Mouse (Mus musculus): ENCODE data around the gene Crat. TPM values are rescaled to one million over a fixed set of nuclear protein-coding genes. Genes with fewer than 3 reads are reported as not detected.
A peak's percentile ranks its signal among the peaks of the same experiment; 100 is the strongest.

Gene Crat
- polyA plus RNA-seq, 1 experiment from 2014 or later: 22.6 TPM

DNA sequence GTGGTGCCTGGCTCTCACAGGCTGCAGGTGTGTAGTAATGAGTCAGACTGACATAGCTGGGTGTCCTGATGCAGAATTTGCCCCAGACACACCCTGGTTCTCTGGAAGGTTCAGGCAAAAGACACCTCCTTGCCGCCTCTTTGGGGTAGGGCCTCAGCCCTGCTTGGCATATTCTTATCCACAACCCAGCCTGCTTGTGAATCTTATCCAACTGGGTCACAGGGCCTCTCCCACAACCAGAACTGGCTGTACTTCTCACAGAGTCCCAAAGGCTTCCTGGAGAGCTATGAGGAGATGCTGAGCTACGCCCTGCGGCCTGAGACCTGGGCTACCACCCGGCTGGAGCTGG, 34.3 kb downstream of the Crat start:
- no peak for ATAC-seq (ENCODE audit: low FRiP score, low read depth)
- WGBS: 95% methylated on average over 4 of the region's 4 CpGs
- Histone ChIP-seq H3K27ac (replicated peaks) (no peak overlapping the region), H3K4me1 (no peaks in the 10 kb centered on the region), H3K9ac (replicated peaks) (no peak overlapping the region), H3K4me3 (no peak overlapping the region), H3K27me3 (no peaks in the 10 kb centered on the region), H3K4me2 (replicated peaks) (no peak overlapping the region), H3K36me3 (peaks cover 97% of the 10 kb centered on the region), H3K9me3 (no peaks in the 10 kb centered on the region)

DNA sequence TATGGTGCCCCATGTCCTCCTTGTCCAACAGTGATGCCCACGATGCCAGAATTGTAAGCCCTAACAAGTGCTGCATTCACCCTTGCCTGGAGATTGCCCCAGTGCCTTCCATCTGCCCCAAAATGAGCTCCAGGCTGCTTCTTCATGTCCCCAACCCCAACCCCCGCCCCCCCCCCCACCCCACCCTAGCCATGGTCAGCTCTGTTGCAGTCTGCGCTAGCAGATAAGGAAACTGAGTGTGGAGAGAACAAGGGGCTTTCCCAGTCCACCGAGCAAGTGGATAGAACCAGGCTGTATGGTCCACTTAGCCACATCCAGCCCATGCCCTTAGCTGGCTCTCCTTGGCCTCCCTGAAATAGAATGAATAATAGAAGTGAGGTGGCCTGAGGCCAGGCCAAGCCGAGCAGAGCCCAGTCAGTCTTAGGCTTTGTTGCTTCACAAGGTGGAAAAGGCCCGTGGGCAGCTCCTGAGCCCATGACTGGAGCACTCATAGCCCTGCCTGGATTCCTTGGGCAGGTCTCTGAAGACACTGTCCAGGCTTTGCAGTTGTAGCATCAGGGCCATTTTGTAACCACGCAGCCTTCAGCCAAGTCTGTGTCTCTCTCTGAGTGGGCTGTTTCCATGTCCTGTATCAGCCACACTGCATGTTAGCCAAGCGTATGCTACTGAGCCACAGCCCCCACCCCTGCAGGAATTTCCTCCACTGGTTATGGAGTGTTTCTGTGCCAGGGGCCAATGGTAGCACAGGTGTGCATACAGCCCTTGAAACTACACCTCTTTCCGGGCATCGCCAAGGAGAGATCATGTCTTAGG, 34.8 kb downstream of the Crat start:
- no peaks in the 10 kb centered on the region for H3K4me1 ChIP-seq
- no peak overlapping the region for H3K27ac ChIP-seq (replicated peaks)
- no peaks in the 10 kb centered on the region for H3K9me3 ChIP-seq
- H3K36me3 ChIP-seq: peaks cover 97% of the 10 kb centered on the region
- no peak overlapping the region for H3K4me2 ChIP-seq (replicated peaks)
- ATAC-seq (ENCODE audit: low FRiP score, low read depth): no peak
- no peaks in the 10 kb centered on the region for H3K27me3 ChIP-seq
- H3K9ac ChIP-seq (replicated peaks): no peak overlapping the region
- 90% methylated on average over 10 of the region's 10 CpGs for WGBS
- no peak overlapping the region for H3K4me3 ChIP-seq

DNA sequence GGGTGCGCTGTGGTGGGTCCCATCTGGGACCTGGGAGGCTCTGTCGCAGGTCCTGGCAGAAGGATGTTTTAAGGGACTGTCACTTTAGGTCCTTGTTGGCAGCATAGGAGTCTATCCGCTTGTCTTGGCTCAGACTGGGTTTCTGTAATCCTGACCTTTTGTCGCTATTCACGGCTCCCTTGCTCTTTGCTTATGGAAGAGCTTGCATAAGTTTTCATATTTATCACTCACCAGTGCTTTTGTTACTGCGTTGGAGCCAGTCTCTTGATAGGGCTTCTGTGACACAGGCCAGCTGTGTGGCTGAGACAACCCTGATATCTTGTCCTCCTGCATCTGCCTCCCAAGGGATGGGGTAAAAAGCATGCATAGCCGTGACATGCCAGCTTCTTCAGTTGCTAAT, 36.3 kb downstream of the Crat start:
- H3K27ac ChIP-seq (replicated peaks): no peak overlapping the region
- no peaks in the 10 kb centered on the region for H3K9me3 ChIP-seq
- H3K4me3 ChIP-seq: no peak overlapping the region
- no peak for ATAC-seq (ENCODE audit: low FRiP score, low read depth)
- no peak overlapping the region for H3K9ac ChIP-seq (replicated peaks)
- no peaks in the 10 kb centered on the region for H3K27me3 ChIP-seq
- peaks cover 90% of the 10 kb centered on the region for H3K36me3 ChIP-seq
- H3K4me2 ChIP-seq (replicated peaks): no peak overlapping the region
- H3K4me1 ChIP-seq: no peaks in the 10 kb centered on the region
- 91% methylated on average over 7 of the region's 7 CpGs for WGBS

DNA sequence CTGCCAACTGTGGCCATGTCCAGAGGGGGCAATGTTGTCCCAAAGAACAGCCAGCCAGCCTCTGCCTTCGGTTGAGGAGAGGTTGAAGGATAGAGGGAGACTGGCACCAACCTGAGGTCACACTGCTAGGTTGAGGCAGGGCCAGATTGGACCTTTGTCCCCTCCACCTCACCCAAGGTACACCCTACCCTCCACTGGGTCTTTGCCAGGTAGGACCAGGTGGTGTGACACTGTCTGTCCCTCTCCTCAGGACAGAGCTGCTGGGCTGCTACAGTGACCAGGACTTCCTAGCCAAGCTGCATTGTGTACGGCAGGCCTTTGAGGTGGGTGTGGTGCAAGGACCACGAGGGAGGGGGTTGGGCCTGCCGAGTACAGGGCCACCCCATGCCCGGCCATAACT, 37.9 kb downstream of the Crat start:
- H3K9ac ChIP-seq (replicated peaks): no peak overlapping the region
- H3K27ac ChIP-seq (replicated peaks): no peak overlapping the region
- H3K27me3 ChIP-seq: no peaks in the 10 kb centered on the region
- WGBS: 92% methylated on average over 5 of the region's 5 CpGs
- no peak for ATAC-seq (ENCODE audit: low FRiP score, low read depth)
- H3K4me2 ChIP-seq (replicated peaks): no peak overlapping the region
- peaks cover 90% of the 10 kb centered on the region for H3K36me3 ChIP-seq
- no peak overlapping the region for H3K4me3 ChIP-seq
- no peaks in the 10 kb centered on the region for H3K4me1 ChIP-seq
- no peaks in the 10 kb centered on the region for H3K9me3 ChIP-seq

DNA sequence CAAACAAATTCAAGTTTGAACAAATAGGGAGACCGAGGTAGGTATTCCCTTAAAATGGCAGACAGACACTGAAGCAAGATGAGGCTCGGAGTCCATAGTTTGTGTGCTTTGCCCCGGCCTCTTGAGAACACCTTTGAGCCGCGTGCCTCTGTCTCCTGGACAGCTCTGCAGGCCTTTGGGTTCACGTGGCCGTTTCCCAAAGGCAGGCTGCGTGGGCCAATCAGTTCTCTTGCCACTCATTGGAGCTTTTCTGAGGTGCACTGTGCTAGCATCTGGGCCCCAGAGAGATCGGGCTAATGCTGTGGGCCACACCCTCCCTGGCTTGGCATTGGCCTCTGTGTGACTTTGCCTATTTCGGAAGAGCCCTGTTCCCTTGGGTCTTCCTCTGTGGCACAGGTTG, 39.7 kb downstream of the Crat start:
- ATAC-seq (ENCODE audit: low FRiP score, low read depth): no peak
- no peak overlapping the region for H3K9ac ChIP-seq (replicated peaks)
- no peaks in the 10 kb centered on the region for H3K4me1 ChIP-seq
- H3K9me3 ChIP-seq: no peaks in the 10 kb centered on the region
- no peaks in the 10 kb centered on the region for H3K27me3 ChIP-seq
- peaks cover 90% of the 10 kb centered on the region for H3K36me3 ChIP-seq
- no peak overlapping the region for H3K4me3 ChIP-seq
- no peak overlapping the region for H3K4me2 ChIP-seq (replicated peaks)
- WGBS: 95% methylated on average over 10 of the region's 10 CpGs
- H3K27ac ChIP-seq (replicated peaks): no peak overlapping the region

DNA sequence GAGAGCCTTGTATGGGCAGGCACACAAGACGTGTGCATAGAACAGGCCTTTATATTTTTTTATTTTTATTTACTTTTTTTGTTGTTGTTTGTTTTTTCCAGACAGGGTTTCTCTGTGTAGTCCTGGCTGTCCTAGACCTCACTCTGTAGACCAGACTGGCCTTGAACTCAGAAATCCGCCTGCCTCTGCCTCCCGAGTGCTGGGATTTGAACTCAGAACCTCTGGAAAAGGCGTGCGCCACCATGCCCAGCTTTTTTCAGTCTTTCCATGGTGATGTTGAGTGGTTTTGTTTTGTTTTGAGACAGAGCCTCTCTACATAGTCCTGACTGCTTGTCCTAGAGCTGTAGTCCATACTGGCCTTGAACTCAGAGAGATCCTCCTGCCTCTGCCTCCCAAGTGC, 42.9 kb downstream of the Crat start:
- Histone ChIP-seq H3K4me2 (replicated peaks) (no peak overlapping the region), H3K9ac (replicated peaks) (no peak overlapping the region), H3K4me1 (no peaks in the 10 kb centered on the region), H3K27me3 (no peaks in the 10 kb centered on the region), H3K9me3 (no peaks in the 10 kb centered on the region), H3K4me3 (no peak overlapping the region), H3K36me3 (peaks cover 91% of the 10 kb centered on the region), H3K27ac (replicated peaks) (no peak overlapping the region)
- ATAC-seq (ENCODE audit: low FRiP score, low read depth): no peak
- 95% methylated on average over 5 of the region's 5 CpGs for WGBS

DNA sequence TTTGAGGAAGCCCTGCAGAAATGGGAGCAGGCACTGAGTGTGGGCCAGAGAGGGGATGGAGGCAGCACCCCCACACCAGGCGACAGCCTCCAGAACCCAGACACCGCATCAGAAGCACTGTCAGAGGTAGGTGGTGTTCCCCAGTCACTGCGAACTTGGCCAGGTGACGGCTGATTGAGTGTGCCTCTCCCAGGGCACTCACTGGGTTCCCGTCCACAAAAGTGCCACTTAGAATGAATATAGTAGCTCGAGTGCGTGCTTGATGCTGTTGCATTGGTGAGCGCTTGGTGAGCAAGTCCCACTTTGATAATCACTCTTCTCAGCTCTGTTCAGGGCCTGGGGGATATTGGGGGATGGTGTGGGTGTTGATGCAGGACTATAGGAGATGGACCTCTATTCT, 44.1 kb downstream of the Crat start:
- no peaks in the 10 kb centered on the region for H3K9me3 ChIP-seq
- H3K36me3 ChIP-seq: peaks cover 87% of the 10 kb centered on the region
- H3K4me3 ChIP-seq: no peak overlapping the region
- no peaks in the 10 kb centered on the region for H3K27me3 ChIP-seq
- WGBS: 98% methylated on average over 8 of the region's 8 CpGs
- no peak overlapping the region for H3K4me2 ChIP-seq (replicated peaks)
- H3K4me1 ChIP-seq: no peaks in the 10 kb centered on the region
- no peak overlapping the region for H3K9ac ChIP-seq (replicated peaks)
- no peak for ATAC-seq (ENCODE audit: low FRiP score, low read depth)
- H3K27ac ChIP-seq (replicated peaks): no peak overlapping the region

DNA sequence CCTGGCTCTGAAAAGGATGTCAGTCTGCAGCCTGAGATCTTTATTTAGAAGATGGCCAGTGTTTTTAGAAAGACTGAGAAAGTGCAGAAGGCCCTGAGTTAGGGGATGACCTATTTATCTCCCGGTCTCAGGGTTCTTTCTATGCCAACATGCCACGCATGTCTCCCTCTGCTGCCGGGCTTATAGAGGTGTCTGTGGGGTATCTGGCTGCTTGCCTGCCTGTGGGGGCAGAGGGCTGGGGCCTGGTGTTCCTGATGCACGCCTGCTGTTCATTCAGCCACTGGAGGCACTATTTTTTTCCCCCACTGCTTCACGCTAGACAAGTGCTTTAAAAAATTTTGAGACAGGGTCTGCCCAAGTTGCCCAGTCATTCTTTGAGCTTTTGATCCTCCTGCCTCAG, 49.4 kb downstream of the Crat start:
- no peaks in the 10 kb centered on the region for H3K27me3 ChIP-seq
- no peak overlapping the region for H3K4me2 ChIP-seq (replicated peaks)
- H3K27ac ChIP-seq (replicated peaks): no peak overlapping the region
- no peaks in the 10 kb centered on the region for H3K9me3 ChIP-seq
- WGBS: 80% methylated on average over 5 of the region's 5 CpGs
- peaks cover 41% of the 10 kb centered on the region for H3K36me3 ChIP-seq
- no peak overlapping the region for H3K9ac ChIP-seq (replicated peaks)
- H3K4me3 ChIP-seq: no peak overlapping the region
- peaks cover 14% of the 10 kb centered on the region for H3K4me1 ChIP-seq
- ATAC-seq (ENCODE audit: low FRiP score, low read depth): no peak

DNA sequence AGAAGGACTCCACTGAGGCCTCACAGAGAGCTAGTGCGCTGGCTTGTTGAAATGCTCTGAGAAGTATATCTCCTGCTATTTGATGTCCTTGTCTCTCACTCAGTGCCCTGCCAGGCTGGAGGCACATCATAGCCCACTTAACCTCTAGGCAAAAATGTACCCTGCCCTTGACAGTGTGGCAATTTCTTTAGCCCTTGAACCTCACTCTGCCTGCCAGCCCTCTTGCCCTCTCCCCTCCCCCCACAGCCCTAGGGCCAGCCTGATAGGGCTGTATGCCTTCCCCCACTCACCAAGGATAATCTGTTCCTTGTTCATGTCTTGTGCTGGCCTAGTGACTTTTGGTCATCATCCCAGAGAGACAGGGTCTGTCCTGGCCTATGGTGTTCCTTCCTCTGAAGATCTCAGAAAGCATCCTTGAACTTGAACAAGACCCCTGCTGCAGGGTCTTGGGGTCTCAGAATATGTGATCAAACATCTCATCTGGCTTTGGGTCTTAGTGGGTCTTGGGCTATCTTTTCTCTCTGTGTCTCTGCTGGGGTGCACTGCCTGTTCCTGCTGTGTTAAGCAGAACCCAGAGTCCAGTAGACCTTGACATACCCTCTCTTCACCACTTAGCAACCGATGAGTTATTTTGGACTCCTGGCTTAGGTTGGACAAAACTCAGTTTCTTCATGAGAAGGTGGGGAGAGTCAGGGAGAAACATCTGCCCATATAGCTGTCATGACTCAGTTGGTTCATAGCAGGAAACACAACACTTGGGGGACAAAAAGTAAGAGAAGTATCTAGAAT, 50.1 kb downstream of the Crat start:
- Histone ChIP-seq H3K4me3 (peak overlapping the region; percentile 83), H3K36me3 (peaks cover 34% of the 10 kb centered on the region), H3K9ac (replicated peaks) (peak overlapping the region; percentile 81), H3K9me3 (no peaks in the 10 kb centered on the region), H3K4me1 (peaks cover 14% of the 10 kb centered on the region), H3K27me3 (no peaks in the 10 kb centered on the region), H3K27ac (replicated peaks) (no peak overlapping the region), H3K4me2 (replicated peaks) (peak overlapping the region; percentile 94)
- no peak for ATAC-seq (ENCODE audit: low FRiP score, low read depth)
- WGBS: 88% methylated on average over 2 of the region's 2 CpGs

DNA sequence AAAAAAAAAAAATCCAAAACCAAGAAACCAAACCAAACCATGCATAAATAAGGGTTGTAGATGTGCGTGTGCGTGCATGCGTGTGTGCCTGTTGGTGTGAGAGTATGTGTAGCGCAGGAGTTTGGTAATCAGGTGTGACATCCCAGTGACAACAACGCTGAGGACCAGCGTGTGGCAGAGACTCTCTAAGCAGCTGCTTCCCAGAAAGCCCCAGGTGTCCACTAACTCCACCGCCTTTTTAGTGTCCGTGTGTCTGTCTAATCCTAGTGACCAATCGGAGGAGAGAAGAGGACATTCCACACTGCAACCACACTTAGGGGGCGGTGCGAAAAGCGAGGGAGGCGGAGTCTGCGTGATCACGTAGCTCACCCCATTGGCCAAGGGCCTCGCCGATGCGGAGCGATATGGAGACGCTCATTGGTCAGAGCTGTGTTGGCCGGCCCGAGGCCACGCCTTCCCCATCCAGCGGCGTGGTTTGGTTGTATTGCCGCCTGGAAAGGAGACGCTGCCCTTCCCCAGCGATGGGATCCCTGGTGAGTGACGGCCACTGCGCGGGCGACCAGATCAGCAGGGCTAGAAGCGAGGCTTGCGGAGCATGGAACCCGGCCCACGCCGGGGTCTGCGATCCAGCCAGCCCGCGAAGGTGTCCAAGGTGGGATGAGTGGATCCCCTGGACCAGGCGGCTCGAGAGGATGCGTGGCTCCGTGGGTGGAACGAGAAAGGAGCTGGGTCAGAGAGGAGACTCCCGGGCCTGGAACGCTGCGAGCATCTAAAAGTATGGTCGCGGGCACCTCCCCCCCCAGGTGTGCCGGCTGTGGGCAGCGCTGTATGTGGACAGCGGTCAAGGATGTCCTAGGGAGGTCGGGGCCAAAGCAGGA, 51.6 kb downstream of the Crat start, which contains the start of gene Miga2:
TSS of gene Miga2 (plus strand) at position 461 of the 878 bp plus-strand sequence.
- WGBS: under 1% methylated on average over 54 of the region's 54 CpGs
- H3K27ac ChIP-seq (replicated peaks): peak within 1 kb of the TSS; percentile 79
- peak; percentile 98 for ATAC-seq (ENCODE audit: low FRiP score, low read depth)
- H3K36me3 ChIP-seq: peaks cover 19% of the 10 kb centered on the region
- H3K4me2 ChIP-seq (replicated peaks): peak within 1 kb of the TSS; percentile 94
- H3K4me1 ChIP-seq: peaks cover 14% of the 10 kb centered on the region
- no peaks in the 10 kb centered on the region for H3K27me3 ChIP-seq
- peak within 1 kb of the TSS; percentile 83 for H3K4me3 ChIP-seq
- H3K9me3 ChIP-seq: no peaks in the 10 kb centered on the region
- H3K9ac ChIP-seq (replicated peaks): peak within 1 kb of the TSS; percentile 81

DNA sequence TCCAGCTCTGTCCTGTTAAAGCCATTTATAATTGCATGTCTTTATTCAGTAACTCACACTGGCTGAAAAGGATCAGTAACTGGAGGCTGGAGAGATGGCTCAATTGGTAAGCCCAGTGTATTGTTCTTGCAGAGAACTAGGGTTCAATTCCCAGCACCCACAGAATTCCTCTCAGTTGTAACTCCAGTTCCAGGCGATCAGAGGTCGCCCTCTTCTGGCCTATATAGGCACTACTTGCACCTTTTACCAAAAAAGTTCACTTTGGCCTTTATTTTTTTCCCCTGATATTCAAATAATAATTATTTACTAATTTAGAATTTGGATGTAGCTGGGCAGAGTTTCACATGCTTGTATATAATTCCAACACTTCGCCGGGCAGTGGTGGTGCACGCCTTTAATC, 52.7 kb downstream of the Crat start:
- no peak overlapping the region for H3K4me3 ChIP-seq
- peaks cover 8% of the 10 kb centered on the region for H3K36me3 ChIP-seq
- H3K27me3 ChIP-seq: no peaks in the 10 kb centered on the region
- no peak for ATAC-seq (ENCODE audit: low FRiP score, low read depth)
- 75% methylated on average over 5 of the region's 5 CpGs for WGBS
- no peaks in the 10 kb centered on the region for H3K9me3 ChIP-seq
- H3K27ac ChIP-seq (replicated peaks): no peak overlapping the region
- H3K4me1 ChIP-seq: peaks cover 24% of the 10 kb centered on the region
- H3K4me2 ChIP-seq (replicated peaks): no peak overlapping the region
- H3K9ac ChIP-seq (replicated peaks): no peak overlapping the region

DNA sequence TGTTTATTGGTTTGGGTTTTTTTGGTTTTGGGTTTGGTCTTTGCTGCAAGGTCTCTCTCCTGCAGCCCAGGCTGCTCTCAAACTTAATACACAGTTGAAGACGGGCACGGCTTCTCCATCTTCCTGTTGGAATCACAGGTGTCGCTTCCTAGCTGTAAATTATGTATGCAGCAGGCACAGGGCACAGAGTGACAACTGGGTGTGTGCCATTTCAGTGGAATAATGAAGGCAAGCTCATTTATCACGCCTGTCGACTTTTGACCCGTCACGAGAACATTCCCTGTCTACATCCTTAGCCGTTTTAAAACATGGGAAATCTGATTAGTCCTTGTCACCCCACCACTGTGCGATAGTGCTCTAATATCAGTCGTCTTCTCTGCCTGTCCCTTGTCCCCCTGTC, 55.0 kb downstream of the Crat start:
- 75% methylated on average over 10 of the region's 10 CpGs for WGBS
- ATAC-seq (ENCODE audit: low FRiP score, low read depth): no peak
- H3K4me3 ChIP-seq: no peak overlapping the region
- H3K4me2 ChIP-seq (replicated peaks): no peak overlapping the region
- H3K27me3 ChIP-seq: no peaks in the 10 kb centered on the region
- no peaks in the 10 kb centered on the region for H3K9me3 ChIP-seq
- H3K4me1 ChIP-seq: peaks cover 28% of the 10 kb centered on the region
- no peaks in the 10 kb centered on the region for H3K36me3 ChIP-seq
- no peak overlapping the region; the same call in 1 of the 2 replicates for H3K9ac ChIP-seq (replicated peaks)
- no peak overlapping the region for H3K27ac ChIP-seq (replicated peaks)

Measured in midbrain, embryonic 12.5 days (tissue).